Mouse (Mus musculus) small intestine, adult 2 months (tissue): ENCODE data around the gene Plcd4.

Experiments used
- CTCF ChIP-seq: fragments of 200-500 bp; IDR thresholded peaks from 2 replicates; pipeline ENCODE4 v1.5.1; 2012; ENCODE audit warnings: low read depth, mild to moderate bottlenecking, control low read depth, inconsistent platforms, low read length, moderate library complexity, mixed read lengths; ENCODE audit not compliant: insufficient replicate concordance, insufficient read length; ENCODE audit errors: extremely low read depth
- POLR2A ChIP-seq: fragments of 200-500 bp; IDR thresholded peaks from 2 replicates; pipeline ENCODE4 v1.6.1; 2012; ENCODE audit warnings: low read depth, mild to moderate bottlenecking, control low read depth, inconsistent platforms, low read length, moderate library complexity

- TF ChIP-seq CTCF (no peak), POLR2A (no peak)
These were observed 22.8 kb upstream of the Plcd4 start for GRCm38 (mm10) chr1:74519875-74520274.
